Mouse (Mus musculus): ENCODE results near the gene Hscb. TPM values are rescaled to one million over a fixed set of nuclear protein-coding genes. Genes with fewer than 3 reads are reported as not detected.

The Hscb gene
- total and polyA plus RNA-seq, 3 experiments = 29.0 to 29.4 TPM; not detected in 1

GRCm38 (mm10) chr5:110824421-110824820 lies 15.2 kb downstream of the Hscb start:
- TF ChIP-seq SIN3A (IDR thresholded peaks at IDR 0.05; ENCODE audit: low read length) (no peak), CTCF (IDR thresholded peaks at IDR 0.05 in 2 of 3, conservative IDR thresholded peaks at IDR 0.05 in 1 of 3; ENCODE audit: control insufficient read depth in 1 of 3, insufficient read depth in 1 of 3, low read depth in 2 of 3, low read length in 3 of 3, poor library complexity in 1 of 3, severe bottlenecking in 1 of 3) (no peak), MAFK (IDR thresholded peaks at IDR 0.05; ENCODE audit: borderline replicate concordance, low read depth, low read length) (no peak), MAX (IDR thresholded peaks at IDR 0.05; ENCODE audit: low read length) (no peak), ZKSCAN1 (IDR thresholded peaks at IDR 0.05; ENCODE audit: low read depth, low read length) (no peak), RAD21 (IDR thresholded peaks at IDR 0.05; ENCODE audit: low read depth, low read length) (no peak), MYB (IDR thresholded peaks at IDR 0.05; ENCODE audit: low read depth, low read length) (no peak), TAL1 (IDR thresholded peaks at IDR 0.05; ENCODE audit: low read length) (no peak), MYC (IDR thresholded peaks at IDR 0.05; ENCODE audit: low read depth, low read length) (no peak), MEF2A (IDR thresholded peaks at IDR 0.05; ENCODE audit: extremely low read depth, insufficient replicate concordance, low read depth, low read length, poor library complexity, severe bottlenecking) (no peak), ZC3H11A (IDR thresholded peaks at IDR 0.05; ENCODE audit: low read depth, low read length) (no peak), RCOR1 (IDR thresholded peaks at IDR 0.05; ENCODE audit: low read depth, low read length) (no peak)
- no peaks in the 10 kb centered on the region for H3K27me3 ChIP-seq (ENCODE audit: control insufficient read depth in 1 of 2, insufficient read depth in 2 of 2, low read length in 2 of 2)
- H3K9me3 ChIP-seq (replicated peaks; ENCODE audit: insufficient read depth, low read length) = no peaks in the 10 kb centered on the region
- no peak overlapping the region for H3K27ac ChIP-seq (ENCODE audit: control insufficient read depth, low read depth, low read length)
- H3K4me1 ChIP-seq (ENCODE audit: control insufficient read depth in 1 of 2, insufficient read depth in 2 of 2, low read length in 2 of 2) = no peaks in the 10 kb centered on the region
- no peak for DNase-seq (ENCODE audit: low read depth, low spot score)
- no peaks in the 10 kb centered on the region for H3K79me2 ChIP-seq (ENCODE audit: control insufficient read depth, insufficient read depth, low read length, poor library complexity)
- no peak overlapping the region for H3K4me3 ChIP-seq (ENCODE audit: control insufficient read depth in 1 of 2, insufficient read depth in 1 of 2, low read depth in 2 of 2, low read length in 2 of 2)
- H3K36me3 ChIP-seq (ENCODE audit: control insufficient read depth in 1 of 2, insufficient read depth in 2 of 2, low read length in 2 of 2) = no peaks in the 10 kb centered on the region
- no peak overlapping the region for H3K9ac ChIP-seq (ENCODE audit: control insufficient read depth, low read depth, low read length, poor library complexity, severe bottlenecking)

GRCm38 (mm10) chr5:110809667-110810325 lies 29.8 kb downstream of the Hscb start, which contains the start of gene Ulk1:
Ulk1 (minus strand) TSS chr5:110810097.
- Histone ChIP-seq H3K27ac (ENCODE audit: control insufficient read depth, low read depth, low read length) (peak within 1 kb of the TSS; percentile 30; the same call in 1 of the 2 replicates), H3K4me1 (ENCODE audit: control insufficient read depth in 1 of 2, insufficient read depth in 2 of 2, low read length in 2 of 2) (peaks cover 6 to 16% of the 10 kb centered on the region in 2 experiments; a peak in 3 of 4 replicates), H3K9ac (ENCODE audit: control insufficient read depth, low read depth, low read length, poor library complexity, severe bottlenecking) (peak within 1 kb of the TSS; percentile 82), H3K9me3 (replicated peaks; ENCODE audit: insufficient read depth, low read length) (no peaks in the 10 kb centered on the region), H3K36me3 (ENCODE audit: control insufficient read depth in 1 of 2, insufficient read depth in 2 of 2, low read length in 2 of 2) (peaks cover 0 to 9% of the 10 kb centered on the region in 2 experiments; a peak in 2 of 4 replicates), H3K4me3 (ENCODE audit: control insufficient read depth in 1 of 2, insufficient read depth in 1 of 2, low read depth in 2 of 2, low read length in 2 of 2) (peak within 1 kb of the TSS; percentile 87 to 94), H3K27me3 (ENCODE audit: control insufficient read depth in 1 of 2, insufficient read depth in 2 of 2, low read length in 2 of 2) (no peaks in the 10 kb centered on the region), H3K79me2 (ENCODE audit: control insufficient read depth, insufficient read depth, low read length, poor library complexity) (peaks cover 8% of the 10 kb centered on the region)
- DNase-seq (ENCODE audit: low read depth, low spot score) = peak; percentile 99
- TF ChIP-seq NRF1 (IDR thresholded peaks at IDR 0.05; ENCODE audit: insufficient read depth, low read depth, low read length, poor library complexity, severe bottlenecking) = peak; percentile 95
- peak; percentile 95 to 96 for TF ChIP-seq POLR2A (IDR thresholded peaks at IDR 0.05; ENCODE audit: control insufficient read depth in 1 of 2, insufficient read depth in 1 of 2, low read depth in 1 of 2, low read length in 2 of 2, poor library complexity in 1 of 2)
- TF ChIP-seq ZKSCAN1 (IDR thresholded peaks at IDR 0.05; ENCODE audit: low read depth, low read length) = no peak
- no peak for TF ChIP-seq SMC3 (IDR thresholded peaks at IDR 0.05; ENCODE audit: low read depth, low read length)
- TF ChIP-seq TAL1 (IDR thresholded peaks at IDR 0.05; ENCODE audit: low read length) = no peak
- TF ChIP-seq JUND (IDR thresholded peaks at IDR 0.05; ENCODE audit: low read depth, low read length) = no peak
- TF ChIP-seq GABPA (IDR thresholded peaks at IDR 0.05; ENCODE audit: low read depth, low read length) = no peak
- peak; percentile 45; the same call in 1 of the 2 replicates for TF ChIP-seq MXI1 (IDR thresholded peaks at IDR 0.05; ENCODE audit: low read depth, low read length)
- peak; percentile 90 for TF ChIP-seq TBP (IDR thresholded peaks at IDR 0.05; ENCODE audit: low read depth, low read length)
- TF ChIP-seq POLR2AphosphoS5 (IDR thresholded peaks at IDR 0.05; ENCODE audit: borderline replicate concordance, low read depth, low read length) = no peak
- TF ChIP-seq ETS1 (IDR thresholded peaks at IDR 0.05; ENCODE audit: low read depth, low read length) = no peak
- no peak for TF ChIP-seq EP300 (IDR thresholded peaks at IDR 0.05; ENCODE audit: low read depth in 1 of 2, low read length in 2 of 2)
- peak; percentile 87 for TF ChIP-seq TCF12 (IDR thresholded peaks at IDR 0.05; ENCODE audit: low read depth, low read length)
- no peak for TF ChIP-seq CTCF (IDR thresholded peaks at IDR 0.05 in 2 of 3, conservative IDR thresholded peaks at IDR 0.05 in 1 of 3; ENCODE audit: control insufficient read depth in 1 of 3, insufficient read depth in 1 of 3, low read depth in 2 of 3, low read length in 3 of 3, poor library complexity in 1 of 3, severe bottlenecking in 1 of 3)
- TF ChIP-seq BHLHE40 (IDR thresholded peaks at IDR 0.05; ENCODE audit: borderline replicate concordance, low read depth, low read length) = no peak
- peak; percentile 97 for TF ChIP-seq NELFE (IDR thresholded peaks at IDR 0.05; ENCODE audit: low read depth, low read length)
- TF ChIP-seq RAD21 (IDR thresholded peaks at IDR 0.05; ENCODE audit: low read depth, low read length) = no peak
- TF ChIP-seq USF2 (IDR thresholded peaks at IDR 0.05; ENCODE audit: borderline replicate concordance in 1 of 2, insufficient read depth in 1 of 2, low read depth in 1 of 2, low read length in 2 of 2) = no peak
- no peak; the same call in 1 of the 2 replicates for TF ChIP-seq KAT2A (conservative IDR thresholded peaks at IDR 0.05; ENCODE audit: low read depth, low read length)
- TF ChIP-seq E2F4 (IDR thresholded peaks at IDR 0.05; ENCODE audit: borderline replicate concordance, low read depth, low read length) = no peak
- no peak for TF ChIP-seq MAFK (IDR thresholded peaks at IDR 0.05; ENCODE audit: borderline replicate concordance, low read depth, low read length)
- no peak for TF ChIP-seq RCOR1 (IDR thresholded peaks at IDR 0.05; ENCODE audit: low read depth, low read length)
- TF ChIP-seq MAX (IDR thresholded peaks at IDR 0.05; ENCODE audit: low read length) = peak; percentile 24; the same call in 1 of the 2 replicates

Data from MEL (cell line).